Mouse (Mus musculus) lung, adult 2 months (tissue): ENCODE measurements around the gene Prlhr.

Experiments used
- CTCF ChIP-seq: fragments of 200-500 bp; IDR thresholded peaks from 2 replicates; pipeline ENCODE4 v1.5.1; 2011; ENCODE audit warnings: mild to moderate bottlenecking, low read length, control low read depth; ENCODE audit not compliant: insufficient read depth
- POLR2A ChIP-seq: fragments of 200-500 bp; IDR thresholded peaks from 2 replicates; pipeline ENCODE4 v1.6.1; 2011; ENCODE audit warnings: low read depth, mild to moderate bottlenecking, control low read depth, low read length, borderline replicate concordance; ENCODE audit errors: extremely low read depth

DNA sequence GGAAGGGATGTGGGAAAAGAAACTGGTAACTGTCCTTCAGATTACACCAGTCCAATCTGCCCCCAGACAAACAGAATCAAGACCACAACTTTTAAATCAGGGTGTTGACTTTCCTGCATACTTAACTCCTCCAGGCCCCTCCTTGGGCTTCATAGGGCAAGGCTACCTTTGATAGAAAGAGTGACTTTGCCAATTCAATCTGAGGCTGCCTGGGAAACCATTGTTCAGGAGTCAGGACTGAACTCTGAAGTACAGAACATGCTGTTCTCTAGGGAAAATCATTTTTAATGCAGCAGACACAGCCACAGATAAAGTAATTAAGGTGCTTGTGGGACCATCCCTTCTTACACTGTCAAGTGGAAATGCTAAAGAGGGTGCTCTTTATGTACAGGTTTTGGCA lies 27.6 kb downstream of the Prlhr start:
- TF ChIP-seq CTCF: no peak
- TF ChIP-seq POLR2A: no peak
